Mouse (Mus musculus): ENCODE measurements around the gene Ddx58. TPM values are rescaled to one million over a fixed set of nuclear protein-coding genes. Genes with fewer than 3 reads are reported as not detected.

The Ddx58 gene
- polyA plus RNA-seq, 1 experiment, result 22.8 TPM

DNA sequence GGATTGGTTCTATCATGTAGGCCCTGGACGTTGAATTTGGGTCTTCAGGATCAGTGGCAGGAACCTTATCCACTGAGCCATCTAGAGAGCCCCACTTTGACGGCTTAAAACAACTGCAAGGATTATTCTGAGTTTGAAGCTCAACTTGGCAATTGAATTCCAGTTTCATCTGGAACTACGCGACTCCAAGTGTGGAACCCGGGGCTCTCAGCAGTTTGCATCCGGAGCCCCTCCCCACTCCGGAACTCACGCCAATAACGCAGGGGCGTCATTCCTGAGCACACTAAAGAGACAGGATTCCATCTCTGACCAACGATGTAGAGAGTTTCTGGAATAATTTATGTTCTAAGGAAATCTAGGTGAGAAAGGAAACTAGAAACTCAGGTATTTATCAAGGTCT lies 12.5 kb downstream of the Ddx58 start:
- DNase-seq, result no peak
- Histone ChIP-seq H3K27me3 (ENCODE audit: control insufficient read depth, insufficient read depth, low read length) (no peaks in the 10 kb centered on the region), H3K4me1 (replicated peaks; ENCODE audit: control insufficient read depth, insufficient read depth, low read length) (no peaks in the 10 kb centered on the region), H3K27ac (ENCODE audit: control insufficient read depth, insufficient read depth, low read length) (no peak overlapping the region), H3K36me3 (ENCODE audit: control insufficient read depth, insufficient read depth, low read length) (peaks cover 33% of the 10 kb centered on the region), H3K4me3 (ENCODE audit: control insufficient read depth, insufficient read depth, low read length) (no peak overlapping the region)
- TF ChIP-seq POLR2A (IDR thresholded peaks at IDR 0.05; ENCODE audit: control insufficient read depth, extremely low read depth, insufficient read depth, low read length, poor library complexity) (no peak), CTCF (IDR thresholded peaks at IDR 0.05; ENCODE audit: borderline replicate concordance, control insufficient read depth, extremely low read depth, insufficient read depth, low read length, poor library complexity) (no peak)
- WGBS, result 96% methylated on average over 11 of the region's 11 CpGs

DNA sequence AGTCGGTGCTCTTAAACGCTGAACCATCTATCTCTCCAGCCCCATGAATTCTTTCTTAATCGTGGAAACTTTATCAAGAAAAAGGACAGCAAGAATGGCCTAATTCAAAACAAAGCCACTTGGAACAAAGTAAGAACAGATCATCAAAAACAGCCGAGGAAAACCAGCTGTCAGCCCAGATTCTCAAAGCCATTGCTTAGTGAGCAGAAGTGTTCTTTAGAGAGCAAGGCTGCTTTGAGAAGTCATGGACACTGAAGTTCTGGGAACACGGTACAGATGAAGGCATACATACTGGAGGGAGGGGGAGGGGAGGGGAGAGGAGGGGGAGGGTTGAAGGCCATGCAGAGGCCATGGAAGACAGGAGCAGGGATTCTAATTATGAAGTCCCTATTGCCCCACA lies 13.5 kb downstream of the Ddx58 start:
- no peak for DNase-seq
- Histone ChIP-seq H3K27me3 (ENCODE audit: control insufficient read depth, insufficient read depth, low read length) (no peaks in the 10 kb centered on the region), H3K4me3 (ENCODE audit: control insufficient read depth, insufficient read depth, low read length) (no peak overlapping the region), H3K27ac (ENCODE audit: control insufficient read depth, insufficient read depth, low read length) (no peak overlapping the region), H3K36me3 (ENCODE audit: control insufficient read depth, insufficient read depth, low read length) (peaks cover 40% of the 10 kb centered on the region), H3K4me1 (replicated peaks; ENCODE audit: control insufficient read depth, insufficient read depth, low read length) (no peaks in the 10 kb centered on the region)
- no peak for TF ChIP-seq POLR2A (IDR thresholded peaks at IDR 0.05; ENCODE audit: control insufficient read depth, extremely low read depth, insufficient read depth, low read length, poor library complexity)
- no peak for TF ChIP-seq CTCF (IDR thresholded peaks at IDR 0.05; ENCODE audit: borderline replicate concordance, control insufficient read depth, extremely low read depth, insufficient read depth, low read length, poor library complexity)
- WGBS, result 98% methylated on average over 5 of the region's 5 CpGs

DNA sequence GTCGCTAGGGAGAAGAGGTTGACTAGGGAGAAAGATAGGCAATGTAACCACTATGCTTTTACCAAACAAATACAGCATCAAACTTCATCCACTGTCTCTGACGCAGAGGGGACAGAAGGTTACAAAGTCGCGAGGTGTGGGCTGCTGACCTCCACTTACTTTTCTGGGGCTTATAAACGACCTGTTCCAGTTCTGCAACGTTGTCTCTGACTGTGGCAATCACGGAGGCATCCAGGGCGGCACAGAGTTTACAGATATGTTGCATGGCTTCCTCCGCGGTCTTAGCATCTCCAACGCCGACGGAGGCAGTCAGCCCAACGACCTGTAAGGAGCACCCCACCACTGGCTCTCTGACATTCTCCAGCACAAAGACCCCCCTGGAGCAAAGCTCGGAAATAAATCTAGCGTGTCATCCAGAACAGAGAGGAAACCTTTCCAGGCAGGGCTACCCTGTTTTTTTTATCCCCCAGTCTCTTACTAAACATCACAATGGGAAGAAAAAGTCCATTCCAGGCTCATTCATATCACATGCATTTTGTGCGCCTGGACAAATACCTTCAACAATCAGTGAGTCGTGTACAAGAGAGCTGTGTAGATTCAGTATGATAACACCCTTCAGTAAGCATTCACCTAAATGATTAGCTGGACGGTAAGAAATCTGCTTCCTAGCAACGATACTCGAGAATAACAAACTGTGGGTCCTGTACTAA lies 17.6 kb downstream of the Ddx58 start:
- WGBS, result 89% methylated on average over 21 of the region's 21 CpGs
- H3K4me1 ChIP-seq (replicated peaks; ENCODE audit: control insufficient read depth, insufficient read depth, low read length), result 0 out of 2 replicates have a peak, but pooled peaks cover 2% of the 10 kb centered on the region
- DNase-seq, result no peak
- H3K27ac ChIP-seq (ENCODE audit: control insufficient read depth, insufficient read depth, low read length), result no peak overlapping the region
- peaks cover 38% of the 10 kb centered on the region for H3K36me3 ChIP-seq (ENCODE audit: control insufficient read depth, insufficient read depth, low read length)
- no peak overlapping the region for H3K4me3 ChIP-seq (ENCODE audit: control insufficient read depth, insufficient read depth, low read length)
- H3K27me3 ChIP-seq (ENCODE audit: control insufficient read depth, insufficient read depth, low read length), result no peaks in the 10 kb centered on the region
- no peak for TF ChIP-seq CTCF (IDR thresholded peaks at IDR 0.05; ENCODE audit: borderline replicate concordance, control insufficient read depth, extremely low read depth, insufficient read depth, low read length, poor library complexity)
- TF ChIP-seq POLR2A (IDR thresholded peaks at IDR 0.05; ENCODE audit: control insufficient read depth, extremely low read depth, insufficient read depth, low read length, poor library complexity), result no peak

DNA sequence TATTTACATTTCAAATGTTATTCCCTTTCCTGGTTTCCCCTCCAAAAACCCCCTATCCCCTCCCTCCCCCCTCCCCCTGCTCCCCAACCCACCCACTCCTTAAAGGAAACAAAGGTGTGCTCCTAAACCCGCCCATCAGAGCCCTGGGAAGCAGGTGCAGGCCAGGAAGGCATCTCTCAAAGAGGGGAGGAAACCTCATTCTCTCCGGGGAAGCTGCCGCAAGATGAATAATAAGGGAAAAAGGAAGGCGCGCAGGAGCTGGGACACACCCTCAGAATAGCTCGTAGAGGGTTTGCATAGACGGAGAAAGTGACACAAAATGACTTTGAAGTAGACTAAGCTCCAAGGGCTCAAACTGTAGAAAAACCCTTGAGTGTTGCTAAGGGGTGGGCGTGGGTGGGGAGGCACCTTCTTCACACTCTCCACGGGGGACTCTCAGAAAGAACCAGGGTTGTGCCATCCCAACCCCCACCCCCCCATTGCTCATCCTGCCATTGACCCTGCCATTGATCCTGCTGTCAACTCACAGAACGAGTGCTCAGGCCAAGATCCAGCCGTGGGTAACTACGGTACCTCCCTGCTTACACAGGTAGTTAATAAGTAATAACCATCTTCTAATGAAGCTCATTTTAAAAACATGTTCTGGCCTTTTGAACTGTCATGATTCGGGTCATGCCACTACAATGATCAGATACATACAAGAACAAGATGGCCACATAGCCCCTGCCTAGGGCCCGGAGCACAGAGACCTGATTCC lies 18.4 kb downstream of the Ddx58 start:
- H3K36me3 ChIP-seq (ENCODE audit: control insufficient read depth, insufficient read depth, low read length), result peaks cover 40% of the 10 kb centered on the region
- WGBS, result 94% methylated on average over 14 of the region's 14 CpGs
- 0 out of 2 replicates have a peak, but pooled peaks cover 2% of the 10 kb centered on the region for H3K4me1 ChIP-seq (replicated peaks; ENCODE audit: control insufficient read depth, insufficient read depth, low read length)
- TF ChIP-seq CTCF (IDR thresholded peaks at IDR 0.05; ENCODE audit: borderline replicate concordance, control insufficient read depth, extremely low read depth, insufficient read depth, low read length, poor library complexity), result no peak
- TF ChIP-seq POLR2A (IDR thresholded peaks at IDR 0.05; ENCODE audit: control insufficient read depth, extremely low read depth, insufficient read depth, low read length, poor library complexity), result no peak
- no peaks in the 10 kb centered on the region for H3K27me3 ChIP-seq (ENCODE audit: control insufficient read depth, insufficient read depth, low read length)
- H3K4me3 ChIP-seq (ENCODE audit: control insufficient read depth, insufficient read depth, low read length), result no peak overlapping the region
- DNase-seq, result no peak
- no peak overlapping the region for H3K27ac ChIP-seq (ENCODE audit: control insufficient read depth, insufficient read depth, low read length)

DNA sequence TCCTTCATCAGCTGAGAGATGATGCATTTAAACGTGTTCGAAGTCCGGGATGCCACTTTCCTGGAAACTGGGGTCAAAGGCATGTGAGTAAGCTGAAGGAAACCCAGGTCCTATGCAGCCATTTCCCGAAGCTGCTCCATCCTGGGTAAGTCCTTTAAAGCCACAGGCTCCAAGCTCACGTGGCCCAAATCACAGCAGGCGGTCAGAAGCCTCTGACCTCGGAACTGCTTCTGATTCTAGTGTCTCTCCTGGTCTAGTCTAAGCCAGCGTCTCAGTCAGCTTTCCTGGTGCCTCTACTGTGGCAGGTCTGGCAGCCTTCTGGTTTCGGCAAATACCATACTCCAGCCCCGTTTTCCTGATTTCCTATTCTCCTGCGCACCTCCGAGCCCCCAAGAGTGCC lies 19.2 kb downstream of the Ddx58 start:
- Histone ChIP-seq H3K27me3 (ENCODE audit: control insufficient read depth, insufficient read depth, low read length) (no peaks in the 10 kb centered on the region), H3K4me3 (ENCODE audit: control insufficient read depth, insufficient read depth, low read length) (no peak overlapping the region), H3K36me3 (ENCODE audit: control insufficient read depth, insufficient read depth, low read length) (peaks cover 43% of the 10 kb centered on the region), H3K27ac (ENCODE audit: control insufficient read depth, insufficient read depth, low read length) (no peak overlapping the region), H3K4me1 (replicated peaks; ENCODE audit: control insufficient read depth, insufficient read depth, low read length) (0 out of 2 replicates have a peak, but pooled peaks cover 2% of the 10 kb centered on the region)
- no peak for TF ChIP-seq CTCF (IDR thresholded peaks at IDR 0.05; ENCODE audit: borderline replicate concordance, control insufficient read depth, extremely low read depth, insufficient read depth, low read length, poor library complexity)
- no peak for TF ChIP-seq POLR2A (IDR thresholded peaks at IDR 0.05; ENCODE audit: control insufficient read depth, extremely low read depth, insufficient read depth, low read length, poor library complexity)
- no peak for DNase-seq
- 94% methylated on average over 12 of the region's 12 CpGs for WGBS

DNA sequence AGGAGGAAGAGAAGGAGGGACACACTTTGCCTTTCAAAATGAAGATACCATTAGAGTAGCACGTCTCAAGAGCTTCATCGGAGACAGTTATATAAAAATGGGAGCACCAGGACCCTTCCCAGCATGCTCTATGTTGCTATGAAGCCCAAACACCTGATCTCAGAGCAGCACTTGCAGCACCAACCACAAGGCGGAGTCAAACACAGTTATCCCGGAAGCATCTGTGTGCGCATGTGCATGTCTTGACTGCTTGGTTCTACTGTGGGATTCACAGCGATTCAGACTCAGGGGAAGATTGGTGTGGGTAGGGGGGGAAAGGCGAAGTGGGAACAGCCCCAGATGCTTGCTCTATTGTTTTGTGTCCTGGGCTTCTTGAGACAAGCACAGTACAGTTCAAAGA lies 21.2 kb downstream of the Ddx58 start:
- H3K4me1 ChIP-seq (replicated peaks; ENCODE audit: control insufficient read depth, insufficient read depth, low read length), result 0 out of 2 replicates have a peak, but pooled peaks cover 2% of the 10 kb centered on the region
- peaks cover 38% of the 10 kb centered on the region for H3K36me3 ChIP-seq (ENCODE audit: control insufficient read depth, insufficient read depth, low read length)
- H3K27ac ChIP-seq (ENCODE audit: control insufficient read depth, insufficient read depth, low read length), result no peak overlapping the region
- H3K27me3 ChIP-seq (ENCODE audit: control insufficient read depth, insufficient read depth, low read length), result no peaks in the 10 kb centered on the region
- WGBS, result 66% methylated on average over 7 of the region's 7 CpGs
- no peak for TF ChIP-seq POLR2A (IDR thresholded peaks at IDR 0.05; ENCODE audit: control insufficient read depth, extremely low read depth, insufficient read depth, low read length, poor library complexity)
- no peak; the same call in 1 of the 2 replicates for TF ChIP-seq CTCF (IDR thresholded peaks at IDR 0.05; ENCODE audit: borderline replicate concordance, control insufficient read depth, extremely low read depth, insufficient read depth, low read length, poor library complexity)
- peak; percentile 60 for DNase-seq
- no peak overlapping the region for H3K4me3 ChIP-seq (ENCODE audit: control insufficient read depth, insufficient read depth, low read length)
